In the genomic region with DNA sequence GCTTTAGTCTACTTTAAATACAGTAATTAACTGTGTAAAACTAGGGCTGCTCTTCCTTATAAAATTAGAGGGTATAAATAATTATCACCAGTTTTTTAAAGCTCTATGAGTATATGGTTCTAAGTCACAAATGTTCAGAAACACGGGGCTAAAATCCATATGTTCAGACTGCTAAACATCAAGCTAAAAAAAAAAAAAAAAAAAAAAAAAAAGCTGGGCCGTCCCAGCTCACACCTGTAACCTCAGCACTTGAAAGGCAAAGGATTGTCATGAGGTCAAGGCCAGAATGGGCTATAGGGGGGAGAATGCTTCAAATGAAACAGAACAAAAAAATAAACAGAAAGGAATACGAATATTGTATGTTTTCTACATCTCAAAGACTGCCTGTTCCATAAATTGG, we compare ENCODE assay signal across 10 mouse cellular contexts. TPM values are rescaled to one million over a fixed set of nuclear protein-coding genes. Genes with fewer than 3 reads are reported as not detected.
A peak's percentile ranks its signal among the peaks of the same experiment; 100 is the strongest.
DNase-seq lines count a peak whose midpoint lies in the region; ATAC-seq and TF ChIP-seq lines count a peak whose summit lies in the region.
"Had no signal": no experiment of that assay in that cellular context is flagged by ENCODE, and none has a peak within 500 bp of the region (broad histone marks: within the 10 kb centered on the region; RNA-seq: fewer than 3 reads in every experiment).

No protein-coding gene starts in this region.

- no peak for ATAC-seq in liver, embryonic 12.5 days

- no peaks in the 10 kb centered on the region for H3K9me3 ChIP-seq in liver, embryonic 12.5 days (replicated peaks)

- intact Hi-C loops in gastrocnemius, adult 2 months (cut with DNase I) = loop anchor here (5.0 kb wide), 1 partner anchor 83 kb away; a partner anchor contains a TSS
- intact Hi-C loops in gastrocnemius, postnatal 14 days (cut with DNase I; ENCODE audit: low total_unique reads) = no loop called here

- peak overlapping the region; percentile 68 for H3K4me2 ChIP-seq in liver, embryonic 12.5 days

- peak overlapping the region; percentile 72 for H3K9ac ChIP-seq in liver, embryonic 12.5 days

- H3K27ac ChIP-seq in gastrocnemius, adult 2 months = peak overlapping the region; percentile 93
- no peak overlapping the region for H3K27ac ChIP-seq in testis, adult 2 months (ENCODE audit: control insufficient read depth, insufficient read depth, low read depth, low read length)
- H3K27ac ChIP-seq in liver, embryonic 12.5 days = peak overlapping the region; percentile 90

- no peaks in the 10 kb centered on the region for H3K36me3 ChIP-seq in testis, adult 2 months (ENCODE audit: control insufficient read depth, insufficient read depth, low read length)
- H3K36me3 ChIP-seq in liver, embryonic 12.5 days = 0 out of 2 replicates have a peak, but pooled peaks cover 2% of the 10 kb centered on the region

- no peak for TF ChIP-seq POLR2A in testis, adult 2 months (IDR thresholded peaks at IDR 0.05; ENCODE audit: control insufficient read depth, low read depth, low read length)

- TF ChIP-seq CTCF in gastrocnemius, adult 2 months (IDR thresholded peaks at IDR 0.05) = no peak
- TF ChIP-seq CTCF in testis, adult 2 months (IDR thresholded peaks at IDR 0.05; ENCODE audit: control insufficient read depth, insufficient read depth, insufficient replicate concordance, low read depth, low read length) = no peak

- WGBS in liver, embryonic 12.5 days (ENCODE audit: insufficient replicate concordance) = 23% methylated on average over 3 of the region's 3 CpGs

- peak overlapping the region; percentile 89 for H3K4me3 ChIP-seq in gastrocnemius, adult 2 months
- peak overlapping the region; percentile 85 for H3K4me3 ChIP-seq in testis, adult 2 months (ENCODE audit: control insufficient read depth, low read depth, low read length)
- peak overlapping the region; percentile 68 for H3K4me3 ChIP-seq in liver, embryonic 12.5 days

- no peaks in the 10 kb centered on the region for H3K27me3 ChIP-seq in testis, adult 2 months (ENCODE audit: control insufficient read depth, insufficient read depth, low read length)
- H3K27me3 ChIP-seq in liver, embryonic 12.5 days (replicated peaks) = no peaks in the 10 kb centered on the region

- DNase-seq in gastrocnemius, adult 2 months = no peak
- DNase-seq in gastrocnemius, postnatal 14 days = no peak
- no peak for DNase-seq in testis, postnatal 14 days (ENCODE audit: low spot score)
- no peak for DNase-seq in urinary bladder, adult 18-20 months (ENCODE audit: low spot score in 2 of 2)
- DNase-seq in adrenal gland, postnatal 25 days = no peak
- DNase-seq in c-Kit-positive CD71-positive TER-119-positive erythroid progenitor cells, embryonic 14.5 days (ENCODE audit: low spot score) = no peak
- DNase-seq: cerebellum, adult 9-10 months; lung, adult 18-20 months had no signal

- H3K4me1 ChIP-seq in testis, adult 2 months (ENCODE audit: control insufficient read depth, insufficient read depth, low read length) = no peaks in the 10 kb centered on the region
- H3K4me1 ChIP-seq in liver, embryonic 12.5 days = peaks cover 26% of the 10 kb centered on the region

RNA-seq across cellular contexts. Expression of a gene that starts 0.9 kb away (rescaled TPM):
- 10 to 100 TPM; 29.4 to 33.3 TPM for total RNA-seq in gastrocnemius, adult 2 months (2021)
- 10 to 100 TPM; 24.2 to 27.7 TPM for total RNA-seq in gastrocnemius, postnatal 14 days (2021)
- polyA plus RNA-seq in testis, adult 2 months (2012; rRNA removed) = 1.2 and 1.3 TPM in 2 replicates
- 35.4 and 36.3 TPM in 2 replicates for polyA plus RNA-seq in liver, embryonic 12.5 days (2016; fragmentation: Nextera tagmentation; extraction: Ambion mirVana)
- 43.5 and 50.5 TPM in 2 replicates for total RNA-seq in adrenal gland, postnatal 25 days (2021)

RNA-seq across cellular contexts. Expression of a gene that starts 4.7 kb away (rescaled TPM):
- total RNA-seq in gastrocnemius, adult 2 months (2021) = 1,000 to 10,000 TPM in 1 of 2 experiments, 100 to 1,000 TPM in 1; 806 to 1,137 TPM
- total RNA-seq in gastrocnemius, postnatal 14 days (2021) = 100 to 1,000 TPM; 850 to 996 TPM
- 10.1 and 10.3 TPM in 2 replicates for polyA plus RNA-seq in testis, adult 2 months (2012; rRNA removed)
- polyA plus RNA-seq in liver, embryonic 12.5 days (2016; fragmentation: Nextera tagmentation; extraction: Ambion mirVana) = 299 and 306 TPM in 2 replicates
- 355 and 360 TPM in 2 replicates for total RNA-seq in adrenal gland, postnatal 25 days (2021)

RNA-seq across cellular contexts. Expression of a gene that starts 16.3 kb away (rescaled TPM):
- total RNA-seq in gastrocnemius, adult 2 months (2021) = 1 to 10 TPM; 8.1 to 8.7 TPM
- total RNA-seq in gastrocnemius, postnatal 14 days (2021) = 10 to 100 TPM; 11.6 to 11.7 TPM
- polyA plus RNA-seq in testis, adult 2 months (2012; rRNA removed) = 1.4 and 2.7 TPM in 2 replicates
- 10.5 and 12.3 TPM in 2 replicates for polyA plus RNA-seq in liver, embryonic 12.5 days (2016; fragmentation: Nextera tagmentation; extraction: Ambion mirVana)
- total RNA-seq in adrenal gland, postnatal 25 days (2021) = 43.6 and 44.9 TPM in 2 replicates
